Mouse (Mus musculus) intestine, postnatal 0 days (tissue): ENCODE measurements around the gene Eya4. TPM values are rescaled to one million over a fixed set of nuclear protein-coding genes. Genes with fewer than 3 reads are reported as not detected.
A peak's percentile ranks its signal among the peaks of the same experiment; 100 is the strongest.

Experiments
- ATAC-seq: fragments of 200-750 bp; cut with Nextera tagmentation; 2 replicates; pipeline ENCODE4 v1.8.0; 2017; ENCODE audit warnings: mild to moderate bottlenecking, moderate TSS enrichment, moderate library complexity
- H3K27ac ChIP-seq: fragments of 300-500 bp; sonication (generic); 2 replicates; pipeline ENCODE4 v1.5.1; 2014; ENCODE audit warnings: mild to moderate bottlenecking, low read depth, low read length, moderate library complexity
- H3K27me3 ChIP-seq: fragments of 300-500 bp; sonication (generic); replicated peaks from 2 replicates; pipeline ENCODE4 v1.6.1; 2014; ENCODE audit warnings: low read length, mixed read lengths; ENCODE audit not compliant: control insufficient read depth, insufficient read depth
- H3K36me3 ChIP-seq: fragments of 300-500 bp; sonication (generic); 2 replicates; pipeline ENCODE4 v1.6.1; 2014; ENCODE audit warnings: mild to moderate bottlenecking, moderate library complexity; ENCODE audit not compliant: control insufficient read depth, insufficient read depth
- H3K4me1 ChIP-seq: fragments of 300-500 bp; sonication (generic); replicated peaks from 2 replicates; pipeline ENCODE4 v1.6.1; 2014; ENCODE audit warnings: antibody characterized with exemption, low read length, mixed read lengths; ENCODE audit not compliant: control insufficient read depth, insufficient read depth
- H3K4me2 ChIP-seq: fragments of 300-500 bp; sonication (generic); replicated peaks from 2 replicates; pipeline ENCODE4 v1.6.1; 2014; ENCODE audit warnings: low read depth, mild to moderate bottlenecking, moderate library complexity
- H3K4me3 ChIP-seq: fragments of 300-500 bp; sonication (generic); 2 replicates; pipeline ENCODE4 v1.5.1; 2014; ENCODE audit warnings: low read depth, low read length
- H3K9ac ChIP-seq: fragments of 300-500 bp; sonication (generic); 2 replicates; pipeline ENCODE4 v1.6.1; 2014; ENCODE audit warnings: mild to moderate bottlenecking, low read depth, low read length
- H3K9me3 ChIP-seq: fragments of 300-500 bp; sonication (generic); 2 replicates; pipeline ENCODE4 v1.6.1; 2016; ENCODE audit warnings: mixed run types; ENCODE audit not compliant: control insufficient read depth
- CTCF ChIP-seq: sonication (generic); IDR thresholded peaks from 2 replicates; pipeline ENCODE4 v1.5.1; 2016; ENCODE audit warnings: low read depth, mild to moderate bottlenecking, control low read depth, antibody characterized with exemption, moderate library complexity
- WGBS: fragments of 180-500 bp; shearing (Covaris S2); extraction: QIAGEN DNeasy Blood & Tissue Kit; methylation state at CpG from one replicate; pipeline ENCODE4 v1.1.7; 2014; 5-methylcytosine and 5-hydroxymethylcytosine counted together
- polyA plus RNA-seq: library from polyadenylated mRNA; unstranded; fragments of >200 nt; fragmentation: Nextera tagmentation; extraction: Ambion mirVana; gene quantifications from 2 replicates; pipeline ENCODE4 v1.2.1, GENCODE M21; 2015

Gene Eya4
- polyA plus RNA-seq, 1 experiment from 2014 or later, result 0.69 TPM

DNA sequence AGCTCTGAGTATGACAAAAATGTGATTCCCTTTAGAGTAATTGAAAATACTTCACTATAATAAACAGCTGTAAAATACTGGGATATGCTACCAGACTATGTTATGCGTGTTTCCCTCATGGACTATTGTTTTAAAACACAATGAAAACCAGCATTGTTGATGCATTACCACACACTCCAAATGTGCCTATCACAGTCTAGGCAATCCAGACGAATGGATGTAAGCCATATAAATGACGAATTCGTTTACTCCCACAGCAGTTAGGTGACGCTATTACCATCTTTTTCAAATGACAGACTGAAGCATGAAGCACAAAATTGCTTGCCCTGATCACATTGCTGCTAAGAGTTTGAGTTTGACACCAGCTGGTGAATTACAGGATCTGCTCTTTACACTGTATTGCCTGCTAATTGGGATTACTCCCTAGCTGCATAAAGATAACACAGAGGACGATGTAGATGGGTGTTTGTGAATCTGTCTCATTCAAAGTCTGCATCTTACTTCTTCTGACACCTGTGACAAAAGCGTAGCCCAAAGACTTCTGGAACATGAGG is 185.4 kb downstream of the Eya4 start:
- no peaks in the 10 kb centered on the region for H3K27me3 ChIP-seq
- no peak for TF ChIP-seq CTCF
- H3K9me3 ChIP-seq, result no peaks in the 10 kb centered on the region
- H3K4me3 ChIP-seq, result no peak overlapping the region
- 71% methylated on average over 7 of the region's 7 CpGs for WGBS
- no peak overlapping the region for H3K9ac ChIP-seq
- H3K4me1 ChIP-seq, result no peaks in the 10 kb centered on the region
- no peaks in the 10 kb centered on the region for H3K36me3 ChIP-seq
- no peak for ATAC-seq
- no peak overlapping the region for H3K27ac ChIP-seq
- H3K4me2 ChIP-seq, result no peak overlapping the region

- TF ChIP-seq CTCF, result no peak
- H3K9me3 ChIP-seq, result no peaks in the 10 kb centered on the region
- no peaks in the 10 kb centered on the region for H3K36me3 ChIP-seq
- H3K4me2 ChIP-seq, result no peak overlapping the region
- WGBS, result 66% methylated on average over 10 of the region's 10 CpGs
- no peak for ATAC-seq
- H3K27ac ChIP-seq, result no peak overlapping the region
- no peaks in the 10 kb centered on the region for H3K27me3 ChIP-seq
- no peak overlapping the region for H3K4me3 ChIP-seq
- no peak overlapping the region for H3K9ac ChIP-seq
- no peaks in the 10 kb centered on the region for H3K4me1 ChIP-seq
These were observed 190.7 kb downstream of the Eya4 start for GRCm38 (mm10) chr10:23159844-23160243.

DNA sequence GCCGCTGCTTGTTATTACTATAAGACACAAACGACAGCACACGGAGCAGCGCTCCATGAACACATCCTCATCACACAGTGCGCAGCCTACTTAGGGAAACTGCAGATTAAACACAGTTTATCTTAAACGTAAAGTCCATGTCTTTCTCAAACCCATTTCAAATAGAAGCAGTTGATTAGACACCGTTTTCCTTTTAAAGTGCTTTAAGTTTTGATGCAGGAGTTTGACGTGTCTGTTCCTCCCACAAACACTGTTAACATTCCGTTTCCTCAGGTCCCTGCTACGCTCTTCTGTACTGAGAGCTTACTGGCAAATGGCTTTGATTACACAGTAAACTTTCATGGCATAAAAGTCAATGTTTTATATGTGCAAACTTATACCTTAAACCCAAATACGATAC is 191.4 kb downstream of the Eya4 start:
- no peaks in the 10 kb centered on the region for H3K4me1 ChIP-seq
- H3K36me3 ChIP-seq, result no peaks in the 10 kb centered on the region
- H3K27ac ChIP-seq, result no peak overlapping the region
- no peak overlapping the region for H3K9ac ChIP-seq
- H3K4me3 ChIP-seq, result no peak overlapping the region
- 66% methylated on average over 11 of the region's 11 CpGs for WGBS
- no peaks in the 10 kb centered on the region for H3K27me3 ChIP-seq
- no peak for ATAC-seq
- no peak for TF ChIP-seq CTCF
- no peak overlapping the region for H3K4me2 ChIP-seq
- no peaks in the 10 kb centered on the region for H3K9me3 ChIP-seq

DNA sequence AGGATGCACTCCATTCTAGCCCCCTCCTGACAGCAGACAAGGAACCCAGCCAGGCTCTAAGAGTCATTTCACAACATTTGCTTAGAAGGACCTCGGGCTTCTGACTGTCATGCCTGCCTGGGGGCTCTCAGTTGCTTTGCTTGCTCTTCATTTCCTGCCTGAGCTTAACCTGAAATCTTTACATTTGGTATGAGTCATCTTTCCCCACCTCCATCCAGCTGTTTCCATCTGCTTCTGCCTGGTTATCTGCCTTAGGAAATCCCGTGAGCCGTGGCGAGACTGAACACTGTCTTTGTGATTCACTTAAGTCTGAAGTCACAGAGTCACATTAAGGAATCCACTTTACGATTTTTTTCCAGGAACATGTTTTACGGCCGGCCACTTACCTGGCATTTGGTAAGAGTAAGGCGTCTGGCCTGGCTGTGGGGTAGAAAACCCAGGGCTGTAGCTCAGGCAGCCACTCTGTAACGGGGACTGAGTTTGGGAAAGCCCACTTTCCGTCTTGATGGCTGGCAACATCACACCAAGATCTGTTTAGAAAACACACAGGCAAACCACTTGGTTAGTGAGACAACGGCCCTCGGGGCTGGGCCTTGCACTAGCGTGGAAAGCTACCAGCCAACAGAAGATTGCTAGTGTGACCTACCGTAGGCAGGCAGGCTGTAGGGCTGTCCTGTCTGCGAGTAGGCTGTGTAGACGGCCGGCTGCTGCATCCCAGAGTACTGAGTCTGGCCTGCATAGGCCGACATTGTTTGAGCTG is 193.5 kb downstream of the Eya4 start:
- no peak for ATAC-seq
- Histone ChIP-seq H3K4me1 (no peaks in the 10 kb centered on the region), H3K9ac (no peak overlapping the region), H3K36me3 (no peaks in the 10 kb centered on the region), H3K4me3 (no peak overlapping the region), H3K4me2 (no peak overlapping the region), H3K27ac (no peak overlapping the region), H3K9me3 (no peaks in the 10 kb centered on the region), H3K27me3 (no peaks in the 10 kb centered on the region)
- no peak for TF ChIP-seq CTCF
- WGBS, result 62% methylated on average over 18 of the region's 18 CpGs

- no peak for ATAC-seq
- H3K36me3 ChIP-seq, result no peaks in the 10 kb centered on the region
- TF ChIP-seq CTCF, result peak; percentile 64
- no peak overlapping the region for H3K27ac ChIP-seq
- 90% methylated on average over 3 of the region's 3 CpGs for WGBS
- no peak overlapping the region for H3K9ac ChIP-seq
- no peaks in the 10 kb centered on the region for H3K9me3 ChIP-seq
- H3K4me1 ChIP-seq, result no peaks in the 10 kb centered on the region
- H3K27me3 ChIP-seq, result no peaks in the 10 kb centered on the region
- no peak overlapping the region for H3K4me2 ChIP-seq
- H3K4me3 ChIP-seq, result no peak overlapping the region
These were observed 200.2 kb downstream of the Eya4 start for GRCm38 (mm10) chr10:23150401-23150800.

DNA sequence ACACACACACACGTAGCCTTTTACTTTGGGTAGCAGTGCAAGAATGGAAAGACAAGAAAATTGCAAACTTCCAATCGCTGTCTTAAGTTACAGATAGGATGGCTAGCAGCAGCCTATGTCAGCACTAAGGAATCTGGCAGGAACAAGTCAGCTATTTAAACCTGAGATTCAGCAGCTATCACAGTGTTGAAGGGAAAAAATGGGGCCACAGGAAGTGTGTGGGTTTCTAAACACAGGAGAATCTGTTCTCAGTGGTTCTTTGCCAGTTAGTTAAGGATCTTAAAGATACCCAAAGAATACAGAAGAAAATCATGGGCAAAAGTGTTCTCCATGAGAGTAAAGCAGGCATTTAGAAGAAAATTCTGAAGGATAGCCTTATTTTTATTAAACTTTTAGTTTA is 206.0 kb downstream of the Eya4 start:
- no peak overlapping the region for H3K4me2 ChIP-seq
- no peaks in the 10 kb centered on the region for H3K36me3 ChIP-seq
- 70% methylated on average over 2 of the region's 2 CpGs for WGBS
- no peak overlapping the region for H3K27ac ChIP-seq
- TF ChIP-seq CTCF, result no peak
- no peaks in the 10 kb centered on the region for H3K27me3 ChIP-seq
- H3K4me1 ChIP-seq, result no peaks in the 10 kb centered on the region
- H3K9me3 ChIP-seq, result no peaks in the 10 kb centered on the region
- no peak overlapping the region for H3K4me3 ChIP-seq
- H3K9ac ChIP-seq, result no peak overlapping the region
- ATAC-seq, result no peak
